Mouse (Mus musculus) stomach, embryonic 14.5 days (tissue): ENCODE results near the gene Clcn7. TPM values are rescaled to one million over a fixed set of nuclear protein-coding genes. Genes with fewer than 3 reads are reported as not detected.
"Not testable (repeated sequence)": the region's sequence is repeated elsewhere in the genome, so short reads cannot be mapped to it uniquely, and the experiment has no call there.

Experiments
- ATAC-seq: fragments of 200-750 bp; cut with Nextera tagmentation; 2 replicates; pipeline ENCODE4 v1.8.0; 2017; ENCODE audit warnings: low read depth, moderate TSS enrichment; ENCODE audit not compliant: insufficient number of reproducible peaks, insufficient read depth, low FRiP score
- H3K27ac ChIP-seq: fragments of 300-500 bp; sonication (generic); 2 replicates; pipeline ENCODE4 v1.5.1; 2014; ENCODE audit warnings: mild to moderate bottlenecking, low read length, moderate library complexity, mixed read lengths
- H3K27me3 ChIP-seq: fragments of 300-500 bp; sonication (generic); 2 replicates; pipeline ENCODE4 v1.6.1; 2014; ENCODE audit warnings: low read length, control low read depth, mixed read lengths; ENCODE audit not compliant: control insufficient read depth, insufficient read depth
- H3K36me3 ChIP-seq: fragments of 300-500 bp; sonication (generic); 2 replicates; pipeline ENCODE4 v1.6.1; 2014; ENCODE audit warnings: mild to moderate bottlenecking, control low read depth, low read length, moderate library complexity, mixed read lengths; ENCODE audit not compliant: control insufficient read depth, insufficient read depth
- H3K4me1 ChIP-seq: fragments of 300-500 bp; sonication (generic); 2 replicates; pipeline ENCODE4 v1.6.1; 2014; ENCODE audit warnings: low read length, control low read depth, mixed read lengths; ENCODE audit not compliant: control insufficient read depth, insufficient read depth
- H3K4me2 ChIP-seq: fragments of 300-500 bp; sonication (generic); replicated peaks from 2 replicates; pipeline ENCODE4 v1.6.1; 2014; ENCODE audit warnings: low read depth, low read length, control low read depth
- H3K4me3 ChIP-seq: fragments of 300-500 bp; sonication (generic); 2 replicates; pipeline ENCODE4 v1.5.1; 2014; ENCODE audit warnings: low read depth, low read length, control low read depth
- H3K9ac ChIP-seq: fragments of 300-500 bp; sonication (generic); replicated peaks from 2 replicates; pipeline ENCODE4 v1.6.1; 2014; ENCODE audit warnings: low read depth, mild to moderate bottlenecking, control low read depth, low read length, moderate library complexity, mixed read lengths
- H3K9me3 ChIP-seq: fragments of 300-500 bp; sonication (generic); 2 replicates; pipeline ENCODE4 v1.6.1; 2016; ENCODE audit warnings: low read depth, low read length, control low read depth; ENCODE audit not compliant: control insufficient read depth
- WGBS: fragments of 180-500 bp; shearing (Covaris S2); extraction: QIAGEN DNeasy Blood & Tissue Kit; methylation state at CpG from one replicate; pipeline ENCODE4 v1.1.7; 2014; 5-methylcytosine and 5-hydroxymethylcytosine counted together
- polyA plus RNA-seq: library from polyadenylated mRNA; unstranded; fragments of >200 nt; fragmentation: Nextera tagmentation; extraction: Ambion mirVana; gene quantifications from 2 replicates; pipeline ENCODE4 v1.2.1, GENCODE M21; 2014

Clcn7 gene
- polyA plus RNA-seq, 1 experiment from 2014 or later, result 19.7 TPM

DNA sequence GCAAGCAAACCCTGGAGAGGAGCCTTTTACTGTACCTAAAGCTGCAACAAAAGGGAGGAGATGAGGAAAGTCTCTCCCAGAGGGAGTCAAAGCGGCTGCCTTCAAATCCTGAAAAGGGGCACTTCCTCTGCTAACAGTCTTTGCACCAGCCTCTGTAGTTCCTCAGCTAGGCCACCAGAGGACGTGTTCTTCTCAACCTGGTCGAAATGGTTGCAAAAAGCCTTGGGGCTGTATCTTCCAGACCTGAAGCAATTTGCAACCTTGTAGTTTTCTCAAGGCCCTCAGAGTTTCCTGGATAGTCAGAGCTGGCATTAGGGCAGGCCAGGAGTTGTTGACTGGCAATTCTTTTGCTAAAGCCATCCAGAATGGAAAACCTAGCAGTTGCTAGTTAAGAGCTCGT lies 15.9 kb upstream of the Clcn7 start:
- Histone ChIP-seq H3K4me1 (peaks cover 4% of the 10 kb centered on the region; the same call in 1 of the 2 replicates), H3K4me2 (no peak overlapping the region), H3K27me3 (no peaks in the 10 kb centered on the region), H3K9me3 (no peaks in the 10 kb centered on the region), H3K27ac (no peak overlapping the region), H3K36me3 (0 out of 2 replicates have a peak, but pooled peaks cover 6% of the 10 kb centered on the region), H3K4me3 (no peak overlapping the region), H3K9ac (no peak overlapping the region)
- no peak for ATAC-seq
- WGBS, result 31% methylated on average over 4 of the region's 4 CpGs

DNA sequence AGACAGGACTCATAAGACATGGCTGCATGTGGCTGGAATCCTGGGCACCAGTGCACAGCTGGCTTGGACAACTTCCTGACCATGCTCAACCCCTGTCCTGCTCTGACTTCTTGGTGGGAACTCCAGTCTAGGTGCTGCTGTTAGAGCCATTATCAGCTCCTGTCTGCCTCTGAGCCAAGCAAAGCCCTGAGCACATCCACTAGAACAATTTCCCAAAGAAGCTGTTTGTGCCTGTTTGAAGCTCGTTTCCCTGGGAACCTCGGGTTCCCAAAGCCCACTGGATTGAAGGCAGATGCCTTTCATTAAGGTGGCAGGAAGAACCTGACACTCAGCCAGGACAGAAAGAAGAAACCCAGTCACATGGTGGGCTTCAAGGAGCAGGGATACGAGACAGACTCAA lies 12.8 kb upstream of the Clcn7 start, which contains the start of gene Ptx4:
TSS of gene Ptx4 (plus strand) at position 355 of the 400 bp plus-strand sequence.
- no peak for ATAC-seq
- Histone ChIP-seq H3K4me2 (no peak within 1 kb of the TSS), H3K4me1 (no peaks in the 10 kb centered on the region), H3K27ac (no peak within 1 kb of the TSS), H3K27me3 (no peaks in the 10 kb centered on the region), H3K36me3 (no peaks in the 10 kb centered on the region), H3K4me3 (no peak within 1 kb of the TSS), H3K9ac (no peak within 1 kb of the TSS), H3K9me3 (no peaks in the 10 kb centered on the region)
- WGBS, result 41% methylated on average over 3 of the region's 3 CpGs

DNA sequence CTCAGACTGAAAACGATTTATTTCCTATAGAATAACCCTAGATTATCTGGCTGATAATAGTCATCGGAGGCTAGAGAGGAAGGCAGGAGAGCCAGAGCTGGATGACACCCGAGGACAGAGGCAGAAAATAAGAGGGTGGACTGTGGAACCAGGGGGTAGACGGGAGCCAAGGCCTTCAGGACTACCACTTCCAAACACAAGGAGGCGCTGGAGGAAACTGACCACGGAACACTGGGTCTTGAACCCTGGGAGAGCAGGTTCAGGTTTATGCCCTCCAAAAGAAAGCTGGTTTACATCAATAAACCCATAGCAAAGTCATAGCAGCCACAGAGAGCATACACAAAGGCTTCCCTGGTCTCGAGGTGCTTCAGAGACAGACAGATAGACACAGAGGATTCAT lies 9.2 kb upstream of the Clcn7 start:
- Histone ChIP-seq H3K36me3 (no peaks in the 10 kb centered on the region), H3K27me3 (no peaks in the 10 kb centered on the region), H3K9me3 (no peaks in the 10 kb centered on the region), H3K9ac (no peak overlapping the region), H3K4me2 (no peak overlapping the region), H3K4me1 (no peaks in the 10 kb centered on the region), H3K4me3 (no peak overlapping the region), H3K27ac (no peak overlapping the region)
- 23% methylated on average over 7 of the region's 7 CpGs for WGBS
- ATAC-seq, result no peak

DNA sequence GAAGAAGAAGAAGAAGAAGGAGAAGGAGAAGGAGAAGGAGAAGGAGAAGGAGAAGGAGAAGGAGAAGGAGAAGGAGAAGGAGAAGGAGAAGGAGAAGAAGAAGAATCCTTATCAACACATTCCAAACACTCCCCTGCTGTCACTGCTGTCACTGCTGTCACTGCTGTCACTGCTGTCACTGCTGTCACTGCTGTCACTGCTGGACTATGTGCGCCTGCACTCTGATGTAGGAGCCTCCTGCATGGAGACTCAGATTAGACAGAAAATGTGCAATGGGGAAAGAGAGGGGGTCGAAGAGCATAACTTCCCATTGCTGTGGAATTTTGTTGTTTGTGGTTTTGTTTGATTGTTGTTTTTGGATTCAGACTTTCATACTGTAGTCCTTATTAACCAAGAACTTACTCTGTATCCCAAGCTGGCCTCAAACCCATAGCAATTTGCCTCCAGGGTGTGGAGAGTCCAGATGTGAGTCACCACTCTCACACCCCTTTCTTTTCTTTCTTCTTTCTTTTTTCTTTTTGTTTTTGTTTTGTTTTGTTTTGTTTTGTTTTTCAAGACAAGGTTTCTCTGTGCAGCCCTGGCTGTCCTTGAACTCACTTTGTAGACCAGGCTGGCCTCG lies 7.6 kb upstream of the Clcn7 start:
- not testable (repeated sequence) for H3K36me3 ChIP-seq, H3K27me3 ChIP-seq, H3K4me1 ChIP-seq, H3K9me3 ChIP-seq, H3K27ac ChIP-seq, H3K4me3 ChIP-seq, H3K9ac ChIP-seq, ATAC-seq, H3K4me2 ChIP-seq
- 75% methylated on average over 3 of the region's 3 CpGs for whole genome bisulfite sequencing

DNA sequence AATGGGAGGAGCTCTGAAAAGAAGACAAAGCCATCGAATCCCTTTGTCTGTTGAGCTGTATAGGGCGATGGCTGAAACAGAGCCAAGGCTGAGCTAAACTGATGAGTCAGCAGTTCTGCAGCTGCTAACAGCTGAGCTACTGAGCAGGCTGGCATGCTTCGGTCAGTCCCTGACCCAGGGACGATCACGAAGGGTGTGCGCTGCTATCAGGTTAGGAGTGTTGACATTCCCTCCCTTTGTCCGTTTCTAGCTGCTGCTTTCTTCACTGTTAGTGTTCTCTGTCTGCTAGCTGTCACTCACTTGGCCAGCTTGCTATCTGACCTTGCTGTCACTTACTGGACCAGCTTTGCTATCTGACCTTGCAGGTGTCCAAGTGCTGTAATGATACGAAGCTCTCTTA lies 6.1 kb upstream of the Clcn7 start:
- Histone ChIP-seq H3K9me3 (no peaks in the 10 kb centered on the region), H3K4me1 (no peaks in the 10 kb centered on the region), H3K4me2 (no peak overlapping the region), H3K27me3 (no peaks in the 10 kb centered on the region), H3K4me3 (no peak overlapping the region), H3K36me3 (no peaks in the 10 kb centered on the region), H3K27ac (no peak overlapping the region), H3K9ac (no peak overlapping the region)
- WGBS, result 44% methylated on average over 8 of the region's 8 CpGs
- ATAC-seq, result 0 out of 2 replicates have a peak, but pooled peaks have one; percentile 18

DNA sequence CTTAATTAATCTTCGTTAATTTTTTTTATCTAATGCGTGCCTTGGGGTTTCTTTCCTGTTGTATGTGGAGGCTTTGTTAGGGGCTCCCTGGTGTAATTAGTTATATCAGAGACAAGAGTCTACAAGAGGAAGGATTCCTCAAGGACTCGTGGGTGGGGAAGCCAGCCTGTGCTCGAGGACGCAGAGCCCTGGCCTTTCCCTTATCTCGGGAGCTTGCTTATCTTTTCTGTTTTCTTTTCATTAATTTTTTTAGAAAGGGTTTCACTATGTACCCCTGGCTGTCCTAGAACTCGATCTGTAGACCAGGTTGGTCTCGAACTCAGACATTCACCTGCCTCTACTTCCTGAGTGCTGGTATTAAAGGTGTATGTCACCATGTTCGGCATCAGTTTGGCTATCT lies 5.5 kb upstream of the Clcn7 start:
- WGBS, result 59% methylated on average over 9 of the region's 9 CpGs
- Histone ChIP-seq H3K4me2 (no peak overlapping the region), H3K4me1 (no peaks in the 10 kb centered on the region), H3K4me3 (no peak overlapping the region), H3K36me3 (no peaks in the 10 kb centered on the region), H3K27me3 (no peaks in the 10 kb centered on the region), H3K27ac (no peak overlapping the region), H3K9ac (no peak overlapping the region), H3K9me3 (no peaks in the 10 kb centered on the region)
- ATAC-seq, result no peak

DNA sequence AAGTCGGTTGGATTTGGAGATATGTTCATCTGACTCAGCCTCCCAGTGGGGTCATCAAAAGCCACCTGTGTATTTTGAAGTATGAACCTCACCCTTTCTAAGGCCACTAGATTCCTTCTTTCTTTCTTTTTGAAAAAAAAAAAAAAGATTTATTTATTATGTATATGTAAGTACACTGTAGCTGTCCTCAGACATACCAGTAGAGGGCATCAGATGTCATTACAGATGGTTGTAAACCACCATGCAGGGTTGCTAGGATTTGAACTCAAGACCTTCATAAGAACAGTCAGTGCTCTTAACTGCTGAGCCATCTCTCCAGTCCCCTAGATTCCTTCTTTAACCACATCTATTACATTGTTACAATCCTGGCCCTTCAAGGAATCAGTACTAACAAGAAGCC lies 3.1 kb upstream of the Clcn7 start:
- Histone ChIP-seq H3K9me3 (no peaks in the 10 kb centered on the region), H3K4me2 (no peak overlapping the region), H3K27me3 (no peaks in the 10 kb centered on the region), H3K4me3 (no peak overlapping the region), H3K9ac (no peak overlapping the region), H3K27ac (no peak overlapping the region), H3K4me1 (peaks cover 9% of the 10 kb centered on the region), H3K36me3 (no peaks in the 10 kb centered on the region)
- no peak for ATAC-seq
- 85% methylated on average over 1 of the region's 1 CpGs for WGBS

DNA sequence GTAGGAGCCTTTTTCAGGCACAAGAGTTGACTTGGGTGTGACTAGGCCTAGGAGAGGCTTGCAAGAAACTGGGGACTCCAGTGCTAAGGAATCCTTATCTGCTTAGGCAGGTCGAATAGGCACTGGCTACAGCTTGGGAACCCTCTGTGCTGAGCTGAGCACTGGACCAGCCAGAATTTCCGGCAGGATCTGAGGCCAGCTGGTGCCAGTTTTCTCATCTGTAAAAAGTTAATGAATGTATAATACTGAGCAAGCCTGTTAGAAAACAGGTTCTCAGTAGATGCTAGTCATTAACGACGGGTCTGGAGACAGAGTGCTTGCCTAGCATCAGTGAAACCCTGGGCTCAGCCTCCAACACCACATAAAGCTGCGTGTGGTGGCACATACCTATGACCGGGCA lies 2.4 kb downstream of the Clcn7 start:
- Histone ChIP-seq H3K4me1 (peaks cover 9% of the 10 kb centered on the region), H3K27me3 (no peaks in the 10 kb centered on the region), H3K27ac (no peak overlapping the region), H3K4me2 (no peak overlapping the region), H3K9me3 (no peaks in the 10 kb centered on the region), H3K9ac (no peak overlapping the region), H3K4me3 (no peak overlapping the region), H3K36me3 (no peaks in the 10 kb centered on the region; the same call in 1 of the 2 replicates)
- WGBS, result 81% methylated on average over 6 of the region's 6 CpGs
- no peak for ATAC-seq

DNA sequence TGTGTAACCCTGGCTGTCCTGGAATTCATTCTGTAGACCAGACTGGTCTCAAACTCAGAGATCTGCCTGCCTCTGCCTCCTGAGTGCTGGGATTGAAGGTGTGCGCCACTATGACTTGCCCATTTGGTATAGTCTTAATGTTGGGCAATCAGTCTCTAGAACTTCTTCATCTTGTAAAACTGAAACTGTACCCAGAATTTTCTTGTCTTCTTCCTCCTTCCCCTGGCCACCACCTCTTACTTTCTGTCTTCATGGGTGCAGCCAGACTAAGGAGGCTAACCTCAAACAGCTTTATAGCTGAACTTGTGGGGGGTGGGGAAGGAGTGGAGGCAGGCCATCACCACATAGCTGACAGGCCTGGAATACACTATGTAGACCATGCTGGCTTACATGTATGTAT lies 5.6 kb downstream of the Clcn7 start:
- Histone ChIP-seq H3K4me3 (no peak overlapping the region), H3K36me3 (no peaks in the 10 kb centered on the region; the same call in 1 of the 2 replicates), H3K27me3 (no peaks in the 10 kb centered on the region), H3K9me3 (no peaks in the 10 kb centered on the region), H3K9ac (no peak overlapping the region), H3K27ac (no peak overlapping the region), H3K4me1 (peaks cover 9% of the 10 kb centered on the region), H3K4me2 (no peak overlapping the region)
- 100% methylated on average over 1 of the region's 1 CpGs for WGBS
- ATAC-seq, result no peak
